Mouse (Mus musculus) bone marrow, adult 2 months (tissue): ENCODE measurements around the gene Slc22a28.
"Not testable (repeated sequence)": the region's sequence is repeated elsewhere in the genome, so short reads cannot be mapped to it uniquely, and the experiment has no call there.

Experiments
- CTCF ChIP-seq: fragments of 200-500 bp; IDR thresholded peaks from 2 replicates; pipeline ENCODE4 v1.5.1; 2011; ENCODE audit warnings: low read length, control low read depth; ENCODE audit not compliant: control insufficient read depth, insufficient read depth
- POLR2A ChIP-seq: fragments of 200-500 bp; IDR thresholded peaks from 2 replicates; pipeline ENCODE4 v1.6.1; 2011; ENCODE audit warnings: low read depth, mild to moderate bottlenecking, control low read depth, low read length, borderline replicate concordance; ENCODE audit not compliant: control insufficient read depth

DNA sequence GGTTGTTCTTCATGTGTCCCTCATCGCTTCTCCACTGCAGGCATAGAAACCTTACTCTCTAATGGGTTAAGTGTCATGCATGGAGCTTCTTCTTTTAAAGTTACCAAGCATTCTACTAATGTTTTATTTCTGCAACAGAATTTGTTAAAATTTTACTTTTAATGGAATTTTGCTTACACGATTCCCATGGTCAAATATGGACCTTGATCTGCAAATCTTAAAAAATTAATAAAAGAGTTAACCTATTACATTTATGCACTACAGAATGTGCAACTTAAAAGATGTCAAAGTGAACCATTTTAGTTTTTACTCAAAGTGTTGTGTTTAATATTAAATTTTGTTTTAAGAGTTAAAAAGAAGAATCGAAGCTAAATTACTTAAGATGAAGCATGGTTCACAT is at the start of gene Slc22a28:
- not testable (repeated sequence) for TF ChIP-seq CTCF, POLR2A
